Mouse (Mus musculus) granulocyte monocyte progenitor cell, adult 5-6 weeks (primary cell): ENCODE measurements around the gene P2rx4. TPM values are rescaled to one million over a fixed set of nuclear protein-coding genes. Genes with fewer than 3 reads are reported as not detected.
A peak's percentile ranks its signal among the peaks of the same experiment; 100 is the strongest.
"Not testable (repeated sequence)": the region's sequence is repeated elsewhere in the genome, so short reads cannot be mapped to it uniquely, and the experiment has no call there.

Source experiments
- ATAC-seq: replicated peaks from 2 replicates; pipeline ENCODE4 v1.8.0; 2016; ENCODE audit warnings: mild to moderate bottlenecking, moderate TSS enrichment, inconsistent platforms; ENCODE audit not compliant: poor library complexity, severe bottlenecking
- total RNA-seq, 2 experiments: library from RNA; stranded (forward) in 1 of 2; stranded (reverse) in 1 of 2; fragments of 200-712, 200-1000 nt in 1 of 2; fragments of >200 nt in 1 of 2; fragmentation: Nextera tagmentation in 1 of 2; gene quantifications; 2 replicates each; pipeline ENCODE4 v1.2.3; 2014 to 2017

The P2rx4 gene
- total RNA-seq (2014; fragmentation: Nextera tagmentation) (40.6 and 45.9 TPM in 2 replicates), total RNA-seq (2017) (7.2 and 17.1 TPM in 2 replicates)

- peak; percentile 84 for ATAC-seq
Measured at GRCm38 (mm10) chr5:122707276-122708181, at the start of gene P2rx4. Gene P2rx4 (plus strand): TSS chr5:122707544.

GRCm38 (mm10) chr5:122662501-122662900 lies 44.8 kb upstream of the P2rx4 start:
- ATAC-seq, result peak; percentile 98

GRCm38 (mm10) chr5:122665036-122665435 lies 42.3 kb upstream of the P2rx4 start:
- ATAC-seq, result no peak

GRCm38 (mm10) chr5:122668981-122669897 lies 38.1 kb upstream of the P2rx4 start:
- peak; percentile 59 for ATAC-seq

GRCm38 (mm10) chr5:122671641-122672040 lies 35.7 kb upstream of the P2rx4 start:
- ATAC-seq, result not testable (repeated sequence)

- ATAC-seq, result no peak
Measured at GRCm38 (mm10) chr5:122672298-122672697, 35.0 kb upstream of the P2rx4 start.

GRCm38 (mm10) chr5:122676002-122676401 lies 31.3 kb upstream of the P2rx4 start:
- no peak for ATAC-seq

- ATAC-seq, result peak; percentile 89
Measured at GRCm38 (mm10) chr5:122677983-122678382, 29.4 kb upstream of the P2rx4 start.

- no peak for ATAC-seq
Measured at GRCm38 (mm10) chr5:122679881-122680280, 27.5 kb upstream of the P2rx4 start.

- ATAC-seq, result no peak
Measured at GRCm38 (mm10) chr5:122681276-122681675, 26.1 kb upstream of the P2rx4 start.

GRCm38 (mm10) chr5:122683926-122684325 lies 23.4 kb upstream of the P2rx4 start:
- ATAC-seq, result peak; percentile 92

- no peak for ATAC-seq
Measured at GRCm38 (mm10) chr5:122687391-122687790, 20.0 kb upstream of the P2rx4 start.

- no peak for ATAC-seq
Measured at GRCm38 (mm10) chr5:122689153-122689552, 18.2 kb upstream of the P2rx4 start.

GRCm38 (mm10) chr5:122690486-122690885 lies 16.9 kb upstream of the P2rx4 start:
- ATAC-seq, result no peak

- ATAC-seq, result no peak
Measured at GRCm38 (mm10) chr5:122693431-122694207, 13.7 kb upstream of the P2rx4 start.

- ATAC-seq, result no peak
Measured at GRCm38 (mm10) chr5:122695516-122695915, 11.8 kb upstream of the P2rx4 start.

GRCm38 (mm10) chr5:122698041-122698700 lies 9.2 kb upstream of the P2rx4 start:
- peak; percentile 62 for ATAC-seq

- ATAC-seq, result no peak
Measured at GRCm38 (mm10) chr5:122698701-122699060, 8.7 kb upstream of the P2rx4 start.

GRCm38 (mm10) chr5:122700109-122700836 lies 7.1 kb upstream of the P2rx4 start:
- ATAC-seq, result no peak
